Mouse (Mus musculus) retina, embryonic 14.5 days (tissue): Measurements from ENCODE around the gene Esrrg.

ENCODE experiments used
- DNase-seq: peaks from one replicate; pipeline ENCODE4 v3.0.0-alpha.2; 2015; ENCODE audit warnings: low spot score

Gene Esrrg

GRCm38 (mm10) chr1:188155135-188155779 lies 546.7 kb downstream of the Esrrg start:
- DNase-seq: no peak

- no peak for DNase-seq
Measured at GRCm38 (mm10) chr1:188156520-188156919, 547.9 kb downstream of the Esrrg start.

GRCm38 (mm10) chr1:188157237-188157955 lies 548.8 kb downstream of the Esrrg start:
- DNase-seq: no peak

- DNase-seq: no peak
Measured at GRCm38 (mm10) chr1:188158675-188159074, 550.1 kb downstream of the Esrrg start.

GRCm38 (mm10) chr1:188159108-188159507 lies 550.5 kb downstream of the Esrrg start:
- no peak for DNase-seq

GRCm38 (mm10) chr1:188163058-188163457 lies 554.5 kb downstream of the Esrrg start:
- DNase-seq: no peak

GRCm38 (mm10) chr1:188164251-188164650 lies 555.7 kb downstream of the Esrrg start:
- DNase-seq: no peak

- DNase-seq: no peak
Measured at GRCm38 (mm10) chr1:188173859-188174258, 565.3 kb downstream of the Esrrg start.

- DNase-seq: no peak
Measured at GRCm38 (mm10) chr1:188182951-188183350, 574.4 kb downstream of the Esrrg start.

GRCm38 (mm10) chr1:188186440-188187117 lies 578.0 kb downstream of the Esrrg start:
- DNase-seq: peak; percentile 53

GRCm38 (mm10) chr1:188192971-188193370 lies 584.4 kb downstream of the Esrrg start:
- DNase-seq: no peak

- no peak for DNase-seq
Measured at GRCm38 (mm10) chr1:188207421-188207820, 598.8 kb downstream of the Esrrg start.

GRCm38 (mm10) chr1:188209025-188209424 lies 600.4 kb downstream of the Esrrg start:
- DNase-seq: no peak

- no peak for DNase-seq
Measured at GRCm38 (mm10) chr1:188214885-188215611, 606.5 kb downstream of the Esrrg start.

GRCm38 (mm10) chr1:188221226-188221792 lies 612.7 kb downstream of the Esrrg start:
- no peak for DNase-seq

GRCm38 (mm10) chr1:188233036-188233724 lies 624.6 kb downstream of the Esrrg start:
- no peak for DNase-seq

- no peak for DNase-seq
Measured at GRCm38 (mm10) chr1:188238636-188239035, 630.0 kb downstream of the Esrrg start.

GRCm38 (mm10) chr1:188241766-188242165 lies 633.2 kb downstream of the Esrrg start:
- no peak for DNase-seq

- DNase-seq: no peak
Measured at GRCm38 (mm10) chr1:188257500-188257899, 648.9 kb downstream of the Esrrg start.

- peak; percentile 54 for DNase-seq
Measured at GRCm38 (mm10) chr1:188260259-188261107, 651.9 kb downstream of the Esrrg start.
